Mouse (Mus musculus): ENCODE measurements around the gene Dclk1.

Dclk1 gene

DNA sequence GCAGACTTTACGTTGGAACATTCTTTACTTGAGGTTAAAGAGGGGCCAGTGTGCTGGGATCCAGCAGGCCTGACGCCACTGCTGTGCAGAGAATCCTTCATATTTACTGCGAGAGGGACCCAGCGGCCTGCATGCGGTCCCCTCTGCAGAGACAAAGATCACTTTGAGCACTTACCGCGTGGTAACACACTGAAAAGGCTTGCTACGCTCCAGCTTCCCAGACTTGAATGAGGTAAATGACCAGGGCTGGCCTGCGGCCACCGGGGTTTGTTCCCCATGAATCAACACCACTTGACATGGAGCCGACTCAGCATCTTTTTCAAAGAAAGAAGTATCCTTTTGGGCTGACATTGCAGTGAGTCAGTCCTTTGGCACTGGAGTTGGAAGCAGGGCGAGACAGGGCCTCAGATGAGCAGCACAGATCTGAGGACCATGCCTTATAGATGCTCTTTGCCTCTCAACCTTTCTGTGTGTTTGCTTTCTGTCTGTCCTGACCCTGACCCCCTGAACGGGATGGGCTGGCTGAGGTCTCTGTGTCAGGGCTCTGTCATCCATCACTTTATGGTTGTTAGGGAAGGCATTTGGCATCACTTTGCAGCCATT is 111.8 kb downstream of the Dclk1 start:
- CTCF ChIA-PET, result interaction anchor here (0.6 to 1.5 kb wide), 30 partner anchors 10 to 1850 kb away, joined by 3 to 11 read pairs (median 4); partner anchors contain the start of genes Sohlh2 (in 1 of the 4) and Spg20 (in 1 of the 4)
- POLR2A ChIA-PET, result interaction anchor here in 1 of 4 experiments (0.9 kb wide), 1 partner anchor 9 kb away, joined by 3 read pairs; no protein-coding TSS in a partner anchor

GRCm38 (mm10) chr3:55354765-55355164 is 112.6 kb downstream of the Dclk1 start:
- POLR2A ChIA-PET, result no interaction called here
- CTCF ChIA-PET, result interaction anchor here (0.6 to 1.5 kb wide), 36 partner anchors 10 to 1849 kb away, joined by 3 to 11 read pairs (median 4); partner anchors contain the start of genes Sohlh2 (in 1 of the 4) and Spg20 (in 1 of the 4)

DNA sequence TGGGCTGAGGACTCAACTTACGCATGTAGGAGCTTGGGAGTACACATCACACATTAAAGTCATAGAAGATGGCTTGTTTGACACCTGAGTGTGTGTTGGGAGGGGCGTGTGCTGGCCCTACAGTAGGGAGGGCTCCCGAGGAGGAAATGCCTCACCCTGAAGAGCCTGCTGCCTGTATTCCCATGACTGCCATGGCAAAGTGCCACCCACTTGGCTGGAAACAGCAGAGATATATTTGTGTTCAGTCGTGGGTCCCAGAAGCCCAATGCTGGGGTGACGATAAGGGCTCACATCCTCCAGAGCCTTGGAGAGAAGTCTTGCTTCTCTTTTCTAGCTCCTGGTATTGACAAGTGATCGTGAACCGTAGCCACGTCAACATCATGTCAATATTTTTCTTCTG is 116.3 kb downstream of the Dclk1 start:
- ChIA-PET POLR2A (no interaction called here), CTCF (interaction anchor here in 1 of 4 experiments (1.1 kb wide), 1 partner anchor 264 kb away, joined by 3 read pairs; no protein-coding TSS in a partner anchor)

GRCm38 (mm10) chr3:55360836-55361235 is 118.7 kb downstream of the Dclk1 start:
- ChIA-PET POLR2A (no interaction called here), CTCF (no interaction called here)

DNA sequence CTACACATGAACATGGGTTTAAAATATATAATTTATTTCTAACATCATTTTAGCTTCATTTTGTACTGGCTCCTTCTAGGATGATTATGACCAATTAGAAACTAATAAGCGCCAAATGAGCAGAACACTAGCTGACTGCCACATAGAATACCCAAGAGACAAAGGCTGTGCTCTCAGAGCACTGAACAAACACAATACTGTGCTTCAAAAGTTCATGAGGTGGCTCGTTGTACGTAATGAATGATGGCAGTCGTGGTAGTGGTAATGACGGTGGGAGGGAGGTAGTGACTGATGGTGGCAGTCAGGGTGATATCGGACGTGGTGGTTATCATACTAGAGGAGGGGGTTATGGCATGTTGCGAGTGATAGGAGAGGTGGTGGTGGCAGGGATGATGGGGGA is 125.0 kb downstream of the Dclk1 start:
- ChIA-PET CTCF (no interaction called here), POLR2A (no interaction called here)

DNA sequence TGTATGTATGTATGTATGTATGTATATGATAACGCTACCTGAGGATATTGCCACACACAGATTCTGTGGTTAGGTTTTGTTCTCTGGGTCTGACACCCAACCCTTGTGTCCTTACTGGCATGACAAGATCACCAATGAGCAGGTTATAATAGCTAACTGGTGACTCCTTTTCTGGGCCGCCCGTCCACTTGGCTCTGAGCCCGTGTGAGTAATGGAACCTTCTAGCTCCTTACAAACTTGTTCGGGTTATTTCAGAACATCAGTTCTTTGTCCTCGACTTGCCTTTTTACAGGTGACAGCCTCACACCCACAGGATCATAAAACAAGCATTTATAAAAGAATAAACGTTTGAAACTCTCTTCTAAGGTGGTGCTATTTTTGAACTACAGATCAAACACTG is 127.0 kb downstream of the Dclk1 start:
- ChIA-PET POLR2A (no interaction called here), CTCF (interaction anchor here in 1 of 4 experiments (0.5 kb wide), 1 partner anchor 74 kb away, joined by 3 read pairs; no protein-coding TSS in a partner anchor)

- ChIA-PET POLR2A (no interaction called here), CTCF (interaction anchor here in 3 of 4 experiments (0.6 to 1.3 kb wide), 3 partner anchors 10 to 229 kb away, joined by 3 to 5 read pairs (median 4); no protein-coding TSS in a partner anchor)
Measured at GRCm38 (mm10) chr3:55373689-55374088, 131.5 kb downstream of the Dclk1 start.

DNA sequence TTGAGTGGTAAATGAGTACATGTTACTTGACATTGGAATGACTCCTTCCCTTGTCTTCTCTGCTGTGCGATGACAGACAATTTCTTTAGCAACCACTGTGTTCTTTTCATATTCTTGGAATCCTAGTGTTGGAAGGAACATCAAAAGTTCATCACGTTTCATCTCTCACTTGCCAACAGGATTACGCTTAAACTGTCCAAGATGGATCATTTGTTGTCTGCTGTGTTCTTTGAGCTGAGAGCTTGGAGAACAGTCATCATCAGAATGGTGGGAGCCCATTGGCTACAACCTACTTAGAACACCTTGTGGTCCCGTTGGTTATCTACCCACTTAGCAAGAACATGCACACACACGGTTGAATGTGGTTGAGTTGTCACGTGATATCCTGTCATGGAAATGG is 136.4 kb downstream of the Dclk1 start:
- ChIA-PET CTCF (no interaction called here), POLR2A (no interaction called here)

- POLR2A ChIA-PET, result no interaction called here
- CTCF ChIA-PET, result no interaction called here
Measured at GRCm38 (mm10) chr3:55380471-55380870, 138.3 kb downstream of the Dclk1 start.

- ChIA-PET CTCF (interaction anchor here in 1 of 4 experiments (0.7 kb wide), 1 partner anchor 923 kb away, joined by 3 read pairs; no protein-coding TSS in a partner anchor), POLR2A (no interaction called here)
Measured at GRCm38 (mm10) chr3:55392605-55393004, 150.4 kb downstream of the Dclk1 start.

DNA sequence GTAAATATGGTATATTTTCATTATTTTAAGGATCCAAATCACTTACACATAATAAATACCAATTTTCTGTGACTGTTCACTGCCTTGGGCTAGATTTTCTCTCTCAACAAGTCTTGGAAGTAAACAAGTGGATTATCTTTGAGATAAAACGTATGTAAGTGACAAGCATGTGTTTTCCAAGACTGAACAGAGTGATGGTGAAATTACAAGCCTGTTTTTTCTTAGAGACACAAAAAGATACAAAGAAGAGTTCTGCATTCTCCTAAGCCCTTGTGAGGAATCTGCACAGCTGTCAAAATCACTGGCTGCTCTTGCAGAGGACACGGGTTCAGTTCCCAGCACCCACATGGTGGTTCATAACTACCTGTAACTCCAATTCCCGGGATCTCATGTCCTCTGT is 151.4 kb downstream of the Dclk1 start:
- CTCF ChIA-PET, result no interaction called here
- POLR2A ChIA-PET, result no interaction called here

DNA sequence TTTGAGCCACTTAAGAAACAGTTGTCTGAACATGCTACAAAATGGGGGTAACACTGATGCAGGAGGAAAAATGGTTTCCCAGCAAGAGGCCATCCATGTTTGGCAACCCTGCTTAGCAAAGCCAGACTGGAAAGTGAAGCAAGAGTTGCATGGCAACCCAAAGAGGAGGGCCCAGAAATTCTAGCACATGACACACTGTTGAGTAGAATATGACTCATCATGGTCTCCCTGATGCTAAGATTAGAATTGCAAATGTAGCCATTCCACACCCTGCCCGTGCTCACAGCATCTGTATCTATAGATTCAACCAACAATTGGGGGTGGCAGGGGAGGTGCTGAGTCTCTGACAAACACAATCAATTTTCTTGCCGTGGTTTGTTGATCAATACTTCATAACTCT is 154.6 kb downstream of the Dclk1 start:
- ChIA-PET CTCF (no interaction called here), POLR2A (no interaction called here)

GRCm38 (mm10) chr3:55397752-55398693 is 155.9 kb downstream of the Dclk1 start:
- POLR2A ChIA-PET, result interaction anchor here in 1 of 4 experiments (1.4 kb wide), 1 partner anchor 12 kb away, joined by 3 read pairs; no protein-coding TSS in a partner anchor
- CTCF ChIA-PET, result no interaction called here

- ChIA-PET CTCF (no interaction called here), POLR2A (no interaction called here)
Measured at GRCm38 (mm10) chr3:55401236-55401635, 159.1 kb downstream of the Dclk1 start.

GRCm38 (mm10) chr3:55404751-55405150 is 162.6 kb downstream of the Dclk1 start:
- ChIA-PET CTCF (no interaction called here), POLR2A (interaction anchor here in 1 of 4 experiments (0.6 kb wide), 1 partner anchor 127 kb away, joined by 3 read pairs; no protein-coding TSS in a partner anchor)

DNA sequence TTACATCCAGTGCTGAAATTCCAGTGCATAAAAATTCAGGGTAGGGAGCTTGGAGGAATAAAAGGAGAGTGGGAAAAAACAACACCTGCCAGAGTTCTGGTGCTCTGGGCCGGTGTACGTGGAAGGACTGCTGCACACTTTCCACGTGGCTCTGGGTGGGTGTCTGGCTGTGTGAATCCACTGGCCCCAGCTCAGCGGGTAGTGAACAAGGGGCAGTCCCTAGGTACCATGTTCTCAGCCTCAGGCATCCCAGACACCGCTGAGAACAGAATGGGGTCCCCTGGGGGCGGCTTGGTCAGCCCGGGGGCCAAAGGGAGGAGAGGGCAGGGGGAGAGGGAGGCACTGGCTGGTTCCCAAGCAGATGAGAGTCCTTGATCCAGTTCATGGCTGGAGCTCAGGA is 164.5 kb downstream of the Dclk1 start:
- ChIA-PET CTCF (interaction anchor here in 1 of 4 experiments (0.6 kb wide), 1 partner anchor 21 kb away, joined by 3 read pairs; no protein-coding TSS in a partner anchor), POLR2A (no interaction called here)

DNA sequence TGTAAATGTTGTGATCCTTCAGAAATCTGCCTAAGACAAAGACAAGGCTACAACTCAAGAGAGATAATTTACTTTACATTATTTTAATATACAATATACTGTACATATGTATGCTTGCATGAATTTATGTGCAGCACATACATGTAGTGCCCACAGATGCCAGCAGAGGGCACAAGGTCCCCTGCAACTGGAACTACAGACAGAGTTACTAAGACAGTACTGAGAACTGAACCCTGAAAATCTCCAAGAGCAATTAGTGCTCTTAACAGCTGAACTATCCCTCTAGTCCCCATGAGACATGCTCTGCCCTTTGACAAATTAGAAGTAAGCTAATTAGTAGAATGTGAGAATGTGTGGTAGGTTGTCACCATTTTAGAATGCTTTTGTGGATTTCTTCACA is 169.4 kb downstream of the Dclk1 start:
- ChIA-PET CTCF (no interaction called here), POLR2A (interaction anchor here in 1 of 4 experiments (0.6 kb wide), 1 partner anchor 62 kb away, joined by 9 read pairs; no protein-coding TSS in a partner anchor)

GRCm38 (mm10) chr3:55415527-55415950 is 173.4 kb downstream of the Dclk1 start:
- CTCF ChIA-PET, result no interaction called here
- POLR2A ChIA-PET, result interaction anchor here in 1 of 4 experiments (0.6 kb wide), 1 partner anchor 852 kb away, joined by 5 read pairs; no protein-coding TSS in a partner anchor

- CTCF ChIA-PET, result no interaction called here
- POLR2A ChIA-PET, result interaction anchor here in 1 of 4 experiments (1.1 kb wide), 1 partner anchor 24 kb away, joined by 3 read pairs; no protein-coding TSS in a partner anchor
Measured at GRCm38 (mm10) chr3:55418845-55419244, 176.7 kb downstream of the Dclk1 start.

DNA sequence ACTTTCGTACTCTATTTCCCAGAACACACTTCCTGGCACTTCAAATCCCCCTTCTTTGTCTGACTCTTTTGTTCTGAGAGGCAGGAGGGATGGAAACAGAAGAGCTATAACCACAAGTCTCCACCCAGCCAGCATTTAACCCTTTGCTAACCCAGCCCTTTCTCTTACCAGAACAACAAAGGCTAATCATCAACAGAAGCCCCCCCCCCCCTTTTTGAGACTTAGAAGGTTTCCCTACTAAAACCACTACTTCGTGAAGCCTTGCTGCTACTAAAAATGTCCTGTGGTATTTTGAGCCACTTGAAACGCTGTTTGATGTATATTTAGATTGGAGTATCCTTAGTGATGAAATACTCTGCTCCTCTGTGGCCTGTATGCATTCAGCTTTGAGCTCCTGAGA is 177.2 kb downstream of the Dclk1 start:
- CTCF ChIA-PET, result no interaction called here
- POLR2A ChIA-PET, result interaction anchor here in 1 of 4 experiments (1.1 kb wide), 1 partner anchor 24 kb away, joined by 3 read pairs; no protein-coding TSS in a partner anchor
